Mouse (Mus musculus) yolk sac, embryonic 10.5 days (tissue): ENCODE measurements around the gene Lingo1.

Experiments used
- DNase-seq: peaks from one replicate; pipeline ENCODE4 v3.0.0-alpha.2; 2017; ENCODE audit warnings: low spot score

The Lingo1 gene

GRCm38 (mm10) chr9:56727703-56728684, 68.3 kb downstream of the Lingo1 start:
- no peak for DNase-seq

DNA sequence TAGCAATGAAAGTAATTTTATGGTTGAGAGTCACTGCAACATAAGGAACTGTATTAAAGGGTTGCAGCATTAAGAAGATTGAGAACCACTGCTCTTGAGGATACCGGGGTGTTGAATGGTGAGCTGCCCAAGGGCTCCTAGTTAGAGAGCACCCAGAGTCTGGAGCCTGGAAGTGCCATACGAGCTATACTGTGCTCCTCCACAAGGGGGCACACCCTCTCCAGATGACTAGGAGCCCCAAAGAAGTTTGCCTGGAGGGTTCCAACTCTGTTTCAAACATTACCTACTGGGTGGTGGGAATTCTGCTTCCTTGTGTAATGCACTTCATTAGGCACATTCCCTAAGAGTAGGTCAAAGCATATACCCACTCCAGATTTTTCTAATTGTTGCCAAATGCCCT, 70.5 kb downstream of the Lingo1 start:
- peak; percentile 2 for DNase-seq

- DNase-seq, result no peak
These were observed 74.0 kb downstream of the Lingo1 start for GRCm38 (mm10) chr9:56722089-56722825.

DNA sequence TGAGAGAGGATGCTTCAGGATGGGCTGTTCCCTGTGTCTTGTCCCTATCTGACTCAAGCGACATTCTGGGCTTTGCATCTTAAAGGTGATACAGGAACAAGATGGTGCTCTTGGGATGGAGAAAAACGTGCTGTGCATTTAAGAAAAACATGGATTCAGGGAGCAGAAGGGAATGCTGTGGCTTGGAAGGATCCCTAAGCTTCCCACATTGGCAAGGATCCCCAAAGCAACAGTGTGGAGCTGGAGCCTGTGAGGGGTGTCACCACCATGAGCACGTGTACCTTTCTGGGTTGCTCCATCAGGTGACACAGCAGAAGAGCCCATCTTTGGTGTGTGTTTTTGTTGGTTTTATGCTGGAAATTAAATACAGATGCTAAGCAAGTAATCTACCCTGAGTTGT, 77.3 kb downstream of the Lingo1 start:
- no peak for DNase-seq

DNA sequence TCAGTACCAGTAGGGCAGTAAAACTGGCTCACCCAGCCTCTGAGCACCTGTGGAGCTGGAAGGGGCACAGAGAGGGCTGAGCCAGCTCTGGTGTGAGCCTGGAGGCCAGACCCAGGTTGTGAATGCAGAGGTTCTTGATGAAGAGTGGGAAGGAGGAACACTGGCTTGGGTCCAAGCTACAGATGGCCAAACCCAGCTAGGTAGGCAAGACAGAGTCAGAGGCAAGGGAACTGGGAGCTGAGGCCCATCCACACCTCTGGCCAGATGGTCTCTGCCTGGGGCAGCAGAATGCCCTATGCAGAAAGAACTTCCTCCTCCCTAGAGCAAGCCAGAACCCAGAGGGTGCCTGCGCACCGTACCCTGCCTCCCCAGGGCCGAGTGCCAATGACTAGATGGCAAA, 79.7 kb downstream of the Lingo1 start:
- DNase-seq, result no peak

DNA sequence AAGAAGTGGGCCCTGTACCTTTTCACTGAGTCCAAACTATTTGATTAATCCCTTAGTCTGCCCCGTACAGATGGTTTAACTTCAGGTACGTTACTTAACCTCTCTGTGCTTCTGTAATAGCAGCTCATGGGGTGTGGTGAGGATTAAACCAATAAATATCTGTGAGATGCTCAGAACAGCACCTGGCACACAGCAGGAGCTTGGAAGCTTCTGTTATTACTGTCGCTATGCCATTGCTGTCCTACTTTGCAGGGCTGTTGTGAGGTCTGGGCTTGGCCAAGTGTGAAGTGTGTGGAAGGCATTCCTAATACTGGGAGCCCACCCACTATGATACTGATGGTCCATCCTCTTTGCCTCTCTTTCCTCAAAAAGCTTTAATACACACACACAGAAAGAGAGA, 80.2 kb downstream of the Lingo1 start:
- DNase-seq, result no peak

DNA sequence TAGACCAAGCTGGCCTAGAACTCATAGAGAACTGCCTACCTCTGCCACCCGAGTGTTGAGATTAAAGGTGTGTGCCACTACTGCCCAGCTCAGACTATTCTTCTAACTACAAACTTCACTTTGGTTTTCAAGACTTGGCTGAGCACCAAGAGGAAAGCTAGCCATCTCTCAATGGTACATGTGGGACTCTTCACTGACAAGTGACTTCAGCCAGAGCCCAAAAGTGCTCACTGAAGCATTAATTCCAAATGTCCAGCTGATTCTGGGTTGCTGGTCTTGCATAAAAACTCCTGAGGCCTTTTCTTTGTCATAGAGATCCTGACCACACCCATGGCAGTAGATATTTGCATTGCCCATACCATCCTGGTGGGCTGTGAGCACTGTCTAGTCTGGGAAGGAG, 81.9 kb downstream of the Lingo1 start:
- no peak for DNase-seq

DNA sequence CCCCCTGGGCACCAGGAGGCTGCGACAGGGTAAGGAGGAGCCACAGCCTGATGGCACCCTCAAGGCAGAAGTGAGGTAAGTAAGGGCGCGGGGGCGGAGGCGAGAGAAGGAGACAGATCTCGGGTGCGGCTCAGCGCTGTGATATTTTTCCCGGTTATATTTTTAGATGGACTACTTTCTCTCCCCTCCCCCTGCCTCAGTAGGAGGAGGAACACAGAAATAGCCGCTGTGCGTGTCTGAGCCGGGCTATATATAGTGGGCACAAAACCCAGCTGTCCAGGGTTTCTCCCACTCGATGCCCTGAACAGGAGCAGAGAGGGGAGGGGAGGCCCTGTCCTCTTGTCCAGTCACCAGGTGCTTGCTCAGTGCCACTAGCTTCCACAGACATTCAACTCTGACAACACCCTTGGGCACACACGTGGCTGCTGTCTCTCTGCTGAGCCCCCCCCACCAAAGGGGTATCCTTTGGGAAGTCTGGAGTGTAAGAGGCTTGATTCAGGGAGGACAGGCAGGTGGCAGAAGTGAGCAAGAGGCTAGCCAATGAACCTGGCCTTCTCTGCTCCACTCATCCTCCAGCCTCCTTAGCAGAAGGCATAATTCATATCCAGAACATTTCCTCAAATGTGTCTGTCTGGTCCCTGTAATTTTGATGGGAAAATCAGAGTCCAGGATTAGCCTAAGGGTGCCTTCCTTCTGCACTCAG, 83.5 kb downstream of the Lingo1 start:
- DNase-seq, result no peak

- no peak for DNase-seq
These were observed 85.3 kb downstream of the Lingo1 start for GRCm38 (mm10) chr9:56710958-56711357.

DNA sequence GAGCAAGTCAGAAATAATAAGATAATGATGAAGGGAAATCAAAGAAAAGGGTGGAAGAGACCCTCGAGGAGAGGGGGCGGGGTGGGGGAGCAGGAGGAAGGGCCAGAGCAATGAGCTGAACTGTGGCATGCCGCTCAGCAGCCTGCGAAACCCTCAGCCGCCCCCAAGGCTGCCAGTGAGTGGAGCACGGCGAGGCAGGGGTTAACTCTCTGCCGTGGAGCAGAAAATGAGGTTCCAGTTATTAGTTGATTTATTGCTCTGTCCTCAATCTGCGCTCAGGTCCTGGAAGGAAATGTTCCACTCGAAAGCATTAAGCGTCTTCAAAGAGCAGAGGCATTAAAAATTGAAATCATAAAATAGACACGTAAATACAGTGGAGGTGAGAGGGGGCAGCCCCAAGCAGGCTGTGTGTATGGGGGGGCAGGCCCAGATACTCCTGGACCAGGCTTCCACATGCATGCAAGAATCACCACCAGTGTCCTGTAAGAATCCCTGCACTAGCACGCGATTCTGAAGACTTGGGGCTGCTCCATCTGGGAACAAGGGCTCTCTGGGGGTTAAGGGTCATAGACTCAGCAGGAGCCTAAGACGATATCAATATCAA, 89.7 kb downstream of the Lingo1 start:
- no peak for DNase-seq

- no peak for DNase-seq
These were observed 94.9 kb downstream of the Lingo1 start for GRCm38 (mm10) chr9:56701394-56701793.

DNA sequence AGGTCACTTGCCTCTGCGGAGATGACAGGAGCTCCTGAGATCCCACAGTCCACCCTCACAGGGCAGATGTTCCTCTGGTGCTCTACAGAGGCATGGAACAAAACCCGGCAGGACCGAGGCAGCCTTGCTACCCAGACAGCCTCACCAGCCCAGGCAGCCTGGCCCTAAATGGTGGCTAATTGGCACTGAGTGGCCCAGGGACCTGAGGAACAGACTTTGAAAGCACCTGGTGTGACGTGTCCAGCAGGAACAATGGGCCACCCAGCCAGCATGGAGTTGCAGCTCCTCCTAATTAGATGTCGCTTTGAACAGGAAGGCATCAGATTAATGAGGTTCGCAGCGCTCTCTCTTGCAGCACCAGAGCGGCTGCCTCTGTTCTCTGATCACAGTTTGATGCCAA, 95.4 kb downstream of the Lingo1 start:
- DNase-seq, result no peak

DNA sequence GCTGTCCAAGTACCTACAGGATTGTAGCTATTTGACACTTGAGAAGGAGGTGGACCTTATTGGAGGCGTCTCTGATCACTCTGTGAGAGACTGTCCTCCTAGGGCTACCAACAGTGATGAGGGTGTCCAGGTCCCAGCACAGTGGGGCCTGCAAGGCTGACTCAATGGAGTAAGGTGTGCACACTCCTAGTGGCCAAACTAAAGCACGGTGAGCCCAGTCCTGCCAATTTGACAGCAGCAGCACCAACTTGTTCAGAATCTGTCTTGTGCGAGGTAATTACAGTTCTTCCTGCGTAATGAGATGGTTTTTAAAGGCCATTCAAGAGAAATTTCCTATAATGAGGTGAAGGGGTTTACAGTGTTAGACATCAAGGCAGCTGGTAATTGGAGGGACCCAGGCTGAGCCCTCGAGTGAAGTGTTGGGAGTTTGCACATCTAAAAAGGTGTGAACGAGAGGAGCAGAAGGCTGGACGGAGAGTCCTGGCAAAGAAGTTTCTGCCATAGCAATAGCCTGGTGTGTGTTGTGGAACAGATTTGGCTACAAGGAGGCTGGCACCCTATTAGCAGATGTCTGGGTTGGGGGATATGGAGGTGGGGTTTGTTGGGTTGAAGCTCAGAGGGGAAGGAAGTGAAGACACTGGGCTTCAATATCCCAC, 97.4 kb downstream of the Lingo1 start:
- DNase-seq, result no peak

GRCm38 (mm10) chr9:56694079-56694478, 102.2 kb downstream of the Lingo1 start:
- no peak for DNase-seq

- no peak for DNase-seq
These were observed 105.0 kb downstream of the Lingo1 start for GRCm38 (mm10) chr9:56691226-56691625.

GRCm38 (mm10) chr9:56690679-56691078, 105.6 kb downstream of the Lingo1 start:
- DNase-seq, result no peak

DNA sequence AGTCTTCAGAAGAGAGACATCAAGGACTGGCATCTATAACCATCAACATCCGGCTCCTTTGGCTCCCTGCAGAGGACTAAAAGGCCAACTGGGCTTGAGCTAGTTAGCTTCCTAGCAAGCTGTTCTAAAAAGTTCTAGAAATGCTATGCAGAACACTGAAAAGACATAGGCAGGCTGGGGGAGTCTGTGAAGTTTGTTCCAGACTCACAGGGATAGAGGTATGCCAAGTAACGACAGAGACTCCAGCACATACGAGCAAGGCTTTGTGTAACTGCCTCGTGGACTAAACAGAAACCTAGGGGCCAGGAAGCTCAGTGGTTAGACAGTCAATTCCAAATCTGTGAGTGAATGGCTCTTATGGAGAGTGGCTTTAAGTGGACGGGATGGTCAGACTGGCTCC, 108.8 kb downstream of the Lingo1 start:
- DNase-seq, result no peak

GRCm38 (mm10) chr9:56687145-56687477, 109.2 kb downstream of the Lingo1 start:
- no peak for DNase-seq

DNA sequence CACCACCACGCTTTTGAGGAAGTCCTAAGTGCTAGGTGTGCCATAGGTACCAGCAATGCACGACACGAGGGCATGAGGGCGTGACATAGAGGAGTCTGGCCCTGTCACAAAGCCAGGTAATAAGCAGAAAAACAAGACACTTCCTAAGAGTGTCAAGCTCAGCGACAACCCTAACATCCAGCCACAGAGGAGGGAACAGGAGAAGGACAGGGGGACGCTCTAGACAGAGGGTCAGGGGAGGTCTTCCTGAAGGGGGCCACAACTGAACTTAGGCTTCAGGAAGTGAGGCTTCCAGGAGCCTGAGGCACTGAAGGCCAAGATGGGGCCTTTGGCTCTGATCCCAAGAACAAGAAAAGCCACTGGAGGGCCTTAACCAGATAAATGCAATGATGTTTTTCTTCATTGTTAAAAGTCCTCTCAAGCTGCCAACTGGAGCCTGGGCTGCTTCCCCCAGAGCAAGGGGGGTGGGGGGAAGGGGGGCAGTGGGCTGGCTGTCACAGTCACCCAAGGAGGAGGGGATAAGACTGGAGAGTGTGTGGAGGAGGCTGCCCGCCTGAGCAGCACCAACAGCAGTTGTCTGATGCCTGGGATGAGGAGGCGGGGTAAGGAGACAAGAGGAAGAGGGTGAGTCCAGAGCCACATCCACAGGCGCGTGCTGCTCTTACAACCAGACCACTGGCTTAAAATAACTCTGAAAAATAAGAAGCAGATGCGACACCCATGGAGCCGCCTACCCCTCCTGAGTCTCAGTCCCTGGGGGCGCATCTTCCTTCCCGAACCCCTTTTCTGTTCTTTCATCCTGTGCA, 109.7 kb downstream of the Lingo1 start:
- peak; percentile 11 for DNase-seq

GRCm38 (mm10) chr9:56682826-56683225, 113.4 kb downstream of the Lingo1 start:
- no peak for DNase-seq

- DNase-seq, result no peak
These were observed 114.3 kb downstream of the Lingo1 start for GRCm38 (mm10) chr9:56681950-56682349.
